Mouse (Mus musculus) midbrain, embryonic 10.5 days (tissue): ENCODE measurements around the gene Polr3gl. TPM values are rescaled to one million over a fixed set of nuclear protein-coding genes. Genes with fewer than 3 reads are reported as not detected.

Experiments used
- DNase-seq: peaks from one replicate; pipeline ENCODE4 v3.0.0-alpha.2; 2017; ENCODE audit warnings: low spot score
- H3K27ac ChIP-seq: fragments of 300-500 bp; sonication (generic); replicated peaks from 2 replicates; pipeline ENCODE4 v1.5.1; 2016; ENCODE audit warnings: mild to moderate bottlenecking
- H3K27me3 ChIP-seq: fragments of 300-500 bp; sonication (generic); 2 replicates; pipeline ENCODE4 v1.6.1; 2016; ENCODE audit warnings: low read depth, mild to moderate bottlenecking; ENCODE audit not compliant: poor library complexity, severe bottlenecking
- H3K36me3 ChIP-seq: fragments of 300-500 bp; sonication (generic); 2 replicates; pipeline ENCODE4 v1.6.1; 2016; ENCODE audit warnings: mild to moderate bottlenecking, moderate library complexity
- H3K4me1 ChIP-seq: fragments of 300-500 bp; sonication (generic); 2 replicates; pipeline ENCODE4 v1.6.1; 2016
- H3K4me3 ChIP-seq: fragments of 300-500 bp; sonication (generic); 2 replicates; pipeline ENCODE4 v1.5.1; 2016; ENCODE audit warnings: mild to moderate bottlenecking, moderate library complexity
- H3K9me3 ChIP-seq: fragments of 300-500 bp; sonication (generic); replicated peaks from 2 replicates; pipeline ENCODE4 v1.6.1; 2016; ENCODE audit warnings: mild to moderate bottlenecking
- WGBS: fragments of 180-500 bp; shearing (Covaris S2); methylation state at CpG from one replicate; pipeline ENCODE4 v1.1.7; 2016; 5-methylcytosine and 5-hydroxymethylcytosine counted together
- polyA plus RNA-seq: library from polyadenylated mRNA; unstranded; fragments of >200 nt; fragmentation: Nextera tagmentation; extraction: Ambion mirVana; gene quantifications from 2 replicates; pipeline ENCODE4 v1.2.1, GENCODE M21; 2016

Polr3gl gene
- polyA plus RNA-seq, 1 experiment from 2014 or later: 25.2 TPM

GRCm38 (mm10) chr3:96555999-96556614 is 37.9 kb downstream of the Polr3gl start:
- 86% methylated on average over 15 of the region's 15 CpGs for WGBS
- Histone ChIP-seq H3K9me3 (no peaks in the 10 kb centered on the region), H3K27me3 (0 out of 2 replicates have a peak, but pooled peaks cover 4% of the 10 kb centered on the region), H3K4me3 (peak overlapping the region; percentile 81; the same call in 1 of the 2 replicates), H3K4me1 (peaks cover 56% of the 10 kb centered on the region), H3K27ac (peak overlapping the region; percentile 90; the same call in 1 of the 2 replicates), H3K36me3 (peaks cover 19% of the 10 kb centered on the region)
- DNase-seq: no peak

- H3K27me3 ChIP-seq: 0 out of 2 replicates have a peak, but pooled peaks cover 7% of the 10 kb centered on the region
- no peak overlapping the region for H3K4me3 ChIP-seq
- peak overlapping the region; percentile 49; the same call in 1 of the 2 replicates for H3K27ac ChIP-seq
- WGBS: 61% methylated on average over 12 of the region's 12 CpGs
- H3K4me1 ChIP-seq: peaks cover 49% of the 10 kb centered on the region
- DNase-seq: no peak
- peaks cover 9% of the 10 kb centered on the region for H3K36me3 ChIP-seq
- no peaks in the 10 kb centered on the region for H3K9me3 ChIP-seq
Measured at GRCm38 (mm10) chr3:96555041-96555596, 38.9 kb downstream of the Polr3gl start.

GRCm38 (mm10) chr3:96554251-96554650 is 39.7 kb downstream of the Polr3gl start:
- Histone ChIP-seq H3K4me1 (peaks cover 40% of the 10 kb centered on the region), H3K27me3 (0 out of 2 replicates have a peak, but pooled peaks cover 7% of the 10 kb centered on the region), H3K9me3 (no peaks in the 10 kb centered on the region), H3K4me3 (no peak overlapping the region), H3K36me3 (no peaks in the 10 kb centered on the region; the same call in 1 of the 2 replicates), H3K27ac (no peak overlapping the region)
- DNase-seq: no peak
- 81% methylated on average over 6 of the region's 6 CpGs for WGBS

GRCm38 (mm10) chr3:96553601-96554000 is 40.4 kb downstream of the Polr3gl start:
- Histone ChIP-seq H3K27me3 (0 out of 2 replicates have a peak, but pooled peaks cover 7% of the 10 kb centered on the region), H3K4me3 (no peak overlapping the region), H3K9me3 (no peaks in the 10 kb centered on the region), H3K27ac (no peak overlapping the region), H3K36me3 (no peaks in the 10 kb centered on the region), H3K4me1 (peaks cover 33% of the 10 kb centered on the region)
- no peak for DNase-seq
- WGBS: 76% methylated on average over 6 of the region's 6 CpGs

GRCm38 (mm10) chr3:96551890-96552289 is 42.1 kb downstream of the Polr3gl start:
- H3K9me3 ChIP-seq: no peaks in the 10 kb centered on the region

GRCm38 (mm10) chr3:96551203-96551602 is 42.8 kb downstream of the Polr3gl start:
- Histone ChIP-seq H3K9me3 (no peaks in the 10 kb centered on the region), H3K36me3 (no peaks in the 10 kb centered on the region), H3K27me3 (peaks cover 23% of the 10 kb centered on the region), H3K4me3 (no peak overlapping the region), H3K4me1 (peaks cover 23% of the 10 kb centered on the region), H3K27ac (no peak overlapping the region)
- peak; percentile 31 for DNase-seq
- WGBS: 32% methylated on average over 8 of the region's 8 CpGs

More at GRCm38 (mm10) chr3:96551890-96552289, 42.1 kb downstream of the Polr3gl start:
- WGBS: 80% methylated on average over 7 of the region's 7 CpGs
- Histone ChIP-seq H3K36me3 (no peaks in the 10 kb centered on the region), H3K4me1 (peaks cover 29% of the 10 kb centered on the region), H3K4me3 (no peak overlapping the region), H3K27ac (no peak overlapping the region), H3K27me3 (peaks cover 16% of the 10 kb centered on the region)
- DNase-seq: no peak

GRCm38 (mm10) chr3:96549346-96549745 is 44.6 kb downstream of the Polr3gl start:
- Histone ChIP-seq H3K9me3 (no peaks in the 10 kb centered on the region), H3K4me1 (peaks cover 14% of the 10 kb centered on the region), H3K27ac (no peak overlapping the region), H3K36me3 (no peaks in the 10 kb centered on the region), H3K4me3 (no peak overlapping the region), H3K27me3 (peaks cover 27% of the 10 kb centered on the region)
- WGBS: 87% methylated on average over 5 of the region's 5 CpGs
- DNase-seq: no peak

- no peak for DNase-seq
- Histone ChIP-seq H3K9me3 (no peaks in the 10 kb centered on the region), H3K27me3 (peaks cover 27% of the 10 kb centered on the region), H3K27ac (no peak overlapping the region), H3K4me3 (no peak overlapping the region), H3K4me1 (peaks cover 14% of the 10 kb centered on the region), H3K36me3 (no peaks in the 10 kb centered on the region)
- WGBS: 74% methylated on average over 7 of the region's 7 CpGs
Measured at GRCm38 (mm10) chr3:96548824-96549223, 45.2 kb downstream of the Polr3gl start.

GRCm38 (mm10) chr3:96547389-96547960 is 46.5 kb downstream of the Polr3gl start:
- peak; percentile 74 for DNase-seq
- Histone ChIP-seq H3K27me3 (peaks cover 32% of the 10 kb centered on the region), H3K4me1 (peaks cover 14% of the 10 kb centered on the region), H3K27ac (0 out of 2 replicates have a peak overlapping the region, but pooled peaks have one; percentile 9), H3K9me3 (no peaks in the 10 kb centered on the region), H3K4me3 (peak overlapping the region; percentile 37), H3K36me3 (no peaks in the 10 kb centered on the region)
- 9% methylated on average over 14 of the region's 14 CpGs for WGBS

GRCm38 (mm10) chr3:96546880-96547279 is 47.1 kb downstream of the Polr3gl start:
- H3K27me3 ChIP-seq: peaks cover 35% of the 10 kb centered on the region
- H3K27ac ChIP-seq: no peak overlapping the region
- WGBS: 55% methylated on average over 4 of the region's 4 CpGs
- H3K4me1 ChIP-seq: peaks cover 14% of the 10 kb centered on the region
- no peaks in the 10 kb centered on the region for H3K9me3 ChIP-seq
- H3K4me3 ChIP-seq: no peak overlapping the region
- DNase-seq: no peak
- no peaks in the 10 kb centered on the region for H3K36me3 ChIP-seq

- Histone ChIP-seq H3K27me3 (peaks cover 39% of the 10 kb centered on the region), H3K27ac (no peak overlapping the region), H3K36me3 (no peaks in the 10 kb centered on the region), H3K4me1 (peaks cover 17% of the 10 kb centered on the region), H3K9me3 (no peaks in the 10 kb centered on the region), H3K4me3 (no peak overlapping the region)
- WGBS: 55% methylated on average over 1 of the region's 1 CpGs
- no peak for DNase-seq
Measured at GRCm38 (mm10) chr3:96545565-96545964, 48.4 kb downstream of the Polr3gl start.

GRCm38 (mm10) chr3:96543345-96543744 is 50.6 kb downstream of the Polr3gl start:
- peaks cover 20% of the 10 kb centered on the region for H3K4me1 ChIP-seq
- no peak overlapping the region for H3K27ac ChIP-seq
- no peak for DNase-seq
- H3K36me3 ChIP-seq: no peaks in the 10 kb centered on the region
- no peaks in the 10 kb centered on the region for H3K9me3 ChIP-seq
- no peak overlapping the region for H3K4me3 ChIP-seq
- WGBS: 90% methylated on average over 11 of the region's 11 CpGs
- peaks cover 43% of the 10 kb centered on the region for H3K27me3 ChIP-seq

GRCm38 (mm10) chr3:96542554-96542953 is 51.4 kb downstream of the Polr3gl start:
- peaks cover 16% of the 10 kb centered on the region for H3K4me1 ChIP-seq
- no peaks in the 10 kb centered on the region for H3K9me3 ChIP-seq
- no peak overlapping the region for H3K27ac ChIP-seq
- WGBS: 75% methylated on average over 8 of the region's 8 CpGs
- no peak for DNase-seq
- no peak overlapping the region for H3K4me3 ChIP-seq
- H3K36me3 ChIP-seq: no peaks in the 10 kb centered on the region
- peaks cover 37% of the 10 kb centered on the region for H3K27me3 ChIP-seq
